Mouse (Mus musculus): ENCODE results near the gene Daam2.

Gene Daam2

GRCm38 (mm10) chr17:49531661-49532060 is 32.5 kb downstream of the Daam2 start:
- in situ Hi-C loops (cut with MboI, MseI): no loop called here

DNA sequence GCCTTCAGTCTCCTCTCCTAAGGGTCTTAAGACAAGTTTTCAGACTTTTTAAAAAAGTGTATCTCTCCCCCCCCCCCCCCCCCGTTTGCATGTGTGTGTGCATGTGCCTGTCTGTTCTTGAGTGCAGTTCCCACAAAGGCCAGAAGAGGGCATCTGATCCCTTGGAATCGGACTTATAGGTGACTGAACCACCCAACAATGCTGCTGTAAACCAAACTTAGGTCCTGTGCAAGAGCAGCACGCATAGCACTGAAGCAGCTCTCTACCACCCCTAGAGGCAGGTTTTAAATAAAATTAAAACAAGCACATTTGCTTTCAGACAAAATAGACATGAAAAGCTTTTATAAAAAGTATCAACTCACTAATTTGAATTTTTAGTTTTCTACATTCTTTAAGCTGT is 33.9 kb downstream of the Daam2 start:
- in situ Hi-C loops (cut with MboI, MseI): no loop called here

DNA sequence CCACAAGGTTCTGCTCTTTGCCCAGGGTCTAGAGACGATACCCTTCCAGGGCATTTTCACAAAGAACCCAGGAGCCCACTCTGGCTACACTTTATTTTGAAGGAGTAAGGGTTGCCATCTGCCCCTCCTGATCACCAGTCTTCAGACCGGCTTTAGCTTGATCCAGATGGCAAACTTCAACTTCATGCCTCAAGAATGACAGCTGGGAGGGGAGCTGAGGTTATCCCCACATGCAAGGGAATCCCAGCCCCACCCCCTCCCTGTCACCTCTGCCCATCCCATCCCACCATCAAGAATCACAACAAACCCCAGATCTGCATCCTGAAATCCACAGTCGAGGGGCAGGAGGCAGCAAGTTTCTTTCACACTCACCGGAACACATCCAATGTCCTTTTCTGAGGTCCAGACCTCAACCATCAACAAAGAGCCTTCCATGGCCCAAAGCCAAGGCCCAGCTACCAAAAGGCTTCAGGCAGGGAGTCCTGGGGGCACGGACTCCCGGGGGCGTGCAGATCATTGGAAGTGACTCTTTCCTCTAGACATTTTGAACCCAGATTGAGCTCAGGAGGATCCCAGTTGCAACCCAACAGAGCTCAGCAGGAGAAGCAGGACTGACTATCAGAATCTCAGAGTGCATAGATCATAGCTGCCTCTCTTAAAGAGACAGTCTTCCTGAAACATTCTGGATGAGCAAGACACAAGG is 35.5 kb downstream of the Daam2 start:
- in situ Hi-C loops (cut with MboI, MseI): no loop called here

DNA sequence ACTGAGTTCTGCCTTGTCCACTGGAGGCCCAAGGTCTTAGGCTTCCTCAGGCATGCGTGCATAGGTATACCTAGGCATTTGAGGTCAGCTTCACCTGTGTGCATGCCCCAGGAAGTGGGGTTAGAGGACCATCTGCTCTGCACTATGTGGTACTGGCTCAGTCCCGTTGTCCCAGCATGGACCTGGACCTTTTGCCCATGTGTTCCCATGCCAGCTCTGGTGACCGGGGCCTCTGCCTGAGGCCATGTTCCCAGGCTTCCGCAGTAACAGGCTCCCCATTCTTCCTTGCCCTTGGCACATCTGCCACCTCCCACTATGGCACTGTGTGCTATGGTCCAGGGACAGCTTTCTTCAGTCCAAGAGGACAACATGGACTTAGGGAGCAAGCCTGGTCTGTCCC is 36.1 kb downstream of the Daam2 start:
- in situ Hi-C loops (cut with MboI, MseI): no loop called here

- in situ Hi-C loops (cut with MboI, MseI): no loop called here
Observed at GRCm38 (mm10) chr17:49526566-49526965, 37.6 kb downstream of the Daam2 start.

DNA sequence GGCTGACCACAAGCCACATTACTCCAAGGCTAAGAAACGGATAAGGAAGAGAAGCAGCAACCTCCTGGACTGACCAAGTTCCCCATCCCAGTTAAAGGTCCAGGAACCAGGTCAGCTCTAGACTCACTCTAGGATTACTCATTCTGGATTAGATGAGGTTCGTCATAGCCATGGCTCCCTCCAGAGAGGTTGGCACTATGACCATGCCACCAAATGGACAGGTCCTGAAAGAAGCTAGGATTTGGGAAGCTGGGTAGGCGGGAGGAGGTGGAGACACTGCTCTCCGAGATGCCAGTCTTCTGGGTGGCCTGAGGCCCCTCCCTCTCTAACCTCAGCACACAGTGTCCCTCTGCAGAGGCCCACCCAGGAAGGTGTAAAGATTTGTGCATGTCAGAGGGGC is 38.2 kb downstream of the Daam2 start:
- in situ Hi-C loops (cut with MboI, MseI): no loop called here

DNA sequence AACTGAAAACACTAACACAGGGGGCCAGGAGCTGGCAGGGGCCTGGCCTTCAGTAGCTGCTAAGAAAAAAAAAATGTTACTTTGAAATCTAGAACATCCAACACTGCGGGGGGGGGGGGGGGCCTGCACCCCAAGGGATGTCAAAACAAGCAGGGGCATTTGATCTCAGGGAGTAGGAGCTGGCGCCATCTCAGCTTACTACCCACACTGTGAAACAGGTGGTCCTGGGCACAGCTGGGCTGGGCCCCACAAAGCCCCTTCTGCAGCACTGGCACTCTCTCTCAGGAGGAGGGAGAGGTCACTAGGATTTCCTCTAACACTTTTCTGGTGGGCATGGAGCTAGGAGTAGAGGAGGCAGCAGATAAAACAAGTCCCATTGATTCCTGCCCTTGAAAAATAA is 39.6 kb downstream of the Daam2 start:
- in situ Hi-C loops (cut with MboI, MseI): no loop called here

DNA sequence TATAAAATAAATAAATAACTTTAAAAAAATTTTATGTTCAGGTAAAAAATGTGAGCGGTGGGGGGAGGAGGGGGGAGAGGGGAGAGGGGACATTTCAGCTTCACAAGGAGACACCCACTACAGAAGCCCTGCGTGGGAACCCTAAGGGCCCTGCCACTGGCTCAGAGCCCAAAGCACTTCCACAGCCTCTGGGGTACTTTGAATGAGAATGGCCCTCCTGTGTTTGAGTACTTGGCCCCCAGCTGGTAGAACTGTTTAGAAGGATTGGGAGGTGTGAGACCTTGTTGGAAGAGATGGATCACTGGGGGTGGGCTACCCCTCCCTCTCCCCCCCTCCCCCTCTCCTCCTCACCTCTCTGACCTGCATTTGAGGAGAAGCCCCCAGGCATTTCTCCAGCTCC is 41.7 kb downstream of the Daam2 start:
- in situ Hi-C loops (cut with MboI, MseI): no loop called here

DNA sequence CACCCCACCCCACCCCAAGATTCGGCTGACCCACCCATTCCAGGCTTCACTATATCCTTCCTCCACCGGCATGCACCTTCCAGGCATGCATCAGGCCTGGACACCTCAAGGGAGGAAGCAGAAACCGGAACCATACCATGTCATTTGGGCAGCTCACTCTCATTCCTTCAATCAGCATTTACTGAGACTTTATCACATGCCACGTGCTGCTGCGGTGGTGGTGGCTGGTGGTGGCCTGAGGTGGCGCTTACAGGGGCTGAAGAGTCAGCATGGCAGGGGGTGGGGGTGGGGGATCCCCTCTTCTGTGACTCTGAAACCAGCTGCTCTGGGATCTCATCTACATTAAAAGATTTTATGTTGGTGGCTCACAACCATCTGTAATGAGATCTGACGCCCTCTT is 42.1 kb downstream of the Daam2 start:
- in situ Hi-C loops (cut with MboI, MseI): no loop called here

GRCm38 (mm10) chr17:49520674-49521073 is 43.5 kb downstream of the Daam2 start:
- in situ Hi-C loops (cut with MboI, MseI): no loop called here

- in situ Hi-C loops (cut with MboI, MseI): no loop called here
Observed at GRCm38 (mm10) chr17:49519576-49520247, 44.4 kb downstream of the Daam2 start.

- in situ Hi-C loops (cut with MboI, MseI): no loop called here
Observed at GRCm38 (mm10) chr17:49517091-49517490, 47.1 kb downstream of the Daam2 start.

DNA sequence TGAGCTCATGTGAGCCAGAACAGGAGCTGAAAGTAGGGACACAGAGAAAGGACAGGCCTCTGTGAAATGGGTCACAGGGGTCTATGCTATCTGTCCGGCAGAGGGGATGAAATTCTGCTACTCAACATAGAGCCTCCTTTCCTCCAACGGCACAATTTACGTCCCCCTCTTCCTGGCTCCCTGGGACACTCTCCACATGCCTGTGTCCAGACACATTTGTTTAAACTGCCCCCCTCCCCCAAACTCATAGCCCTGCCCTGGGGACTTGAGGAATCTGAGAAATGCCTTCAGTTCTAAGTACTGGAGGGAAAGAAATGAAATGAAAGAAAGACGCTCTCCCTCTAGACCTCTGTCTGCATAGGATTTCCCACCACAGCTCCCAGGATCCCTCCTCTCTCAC is 48.5 kb downstream of the Daam2 start:
- in situ Hi-C loops (cut with MboI, MseI): no loop called here

GRCm38 (mm10) chr17:49515141-49515540 is 49.0 kb downstream of the Daam2 start:
- in situ Hi-C loops (cut with MboI, MseI): no loop called here

- in situ Hi-C loops (cut with MboI, MseI): loop anchor here (5.0 kb wide), 1 partner anchor 105 kb away; the partner anchor contains the start of gene Kif6
Observed at GRCm38 (mm10) chr17:49512671-49513085, 51.5 kb downstream of the Daam2 start.

DNA sequence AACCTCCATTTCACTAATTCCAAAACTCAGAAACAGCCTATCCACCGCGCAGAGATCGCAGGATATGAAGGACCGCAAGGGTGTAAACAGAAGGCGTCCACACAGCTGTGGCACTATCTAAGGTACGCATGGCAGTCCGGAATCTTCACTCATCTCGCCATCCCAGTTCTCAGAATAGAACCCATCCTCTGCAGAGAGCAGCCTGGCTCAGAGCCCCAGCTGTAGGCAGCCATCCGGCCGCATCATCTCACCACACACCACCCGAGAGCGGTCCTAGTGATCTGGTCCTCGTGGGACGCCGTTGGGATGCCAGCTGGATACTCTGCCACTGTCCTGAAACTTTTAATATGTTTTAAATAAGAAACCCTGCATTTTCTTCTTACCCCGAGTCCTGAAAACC is 54.7 kb downstream of the Daam2 start:
- in situ Hi-C loops (cut with MboI, MseI): no loop called here

GRCm38 (mm10) chr17:49503246-49503900 is 60.8 kb downstream of the Daam2 start:
- in situ Hi-C loops (cut with MboI, MseI): no loop called here

GRCm38 (mm10) chr17:49500234-49500633 is 63.9 kb downstream of the Daam2 start:
- in situ Hi-C loops (cut with MboI, MseI): no loop called here

- in situ Hi-C loops (cut with MboI, MseI): no loop called here
Observed at GRCm38 (mm10) chr17:49499635-49500034, 64.5 kb downstream of the Daam2 start.

- in situ Hi-C loops (cut with MboI, MseI): no loop called here
Observed at GRCm38 (mm10) chr17:49498169-49498568, 66.0 kb downstream of the Daam2 start.

GRCm38 (mm10) chr17:49493276-49493675 is 70.9 kb downstream of the Daam2 start:
- in situ Hi-C loops (cut with MboI, MseI): no loop called here

- in situ Hi-C loops (cut with MboI, MseI): no loop called here
Observed at GRCm38 (mm10) chr17:49489098-49489497, 75.0 kb downstream of the Daam2 start.

DNA sequence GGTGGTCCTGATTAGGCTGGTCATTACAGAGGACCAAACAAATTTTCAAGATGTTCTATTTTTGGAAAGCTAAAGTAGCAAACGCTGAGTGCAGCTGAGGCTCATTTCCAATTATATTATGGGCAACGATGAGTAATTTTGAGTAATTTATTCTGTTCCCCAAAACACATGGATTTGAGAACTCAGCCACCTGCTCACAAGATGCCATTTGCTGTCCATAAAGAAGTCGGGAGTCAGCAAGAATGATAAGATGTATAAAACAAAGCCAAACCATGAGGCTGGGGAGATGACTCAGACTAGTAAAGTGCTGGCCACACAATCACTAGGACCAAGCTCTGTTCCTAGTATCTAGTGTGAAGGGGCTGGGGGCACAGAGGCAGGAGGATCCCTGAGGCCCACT is 79.7 kb downstream of the Daam2 start:
- in situ Hi-C loops (cut with MboI, MseI): no loop called here

Data from T-helper 1 cell (primary cell).